13 mouse cellular contexts compared by ENCODE assay signal in genomic region chr2:18219136-18219535, GRCm38 (mm10).
DNase-seq lines count a peak whose midpoint lies in the region; ATAC-seq lines count a peak whose summit lies in the region.
"Had no signal": no experiment of that assay in that cellular context is flagged by ENCODE, and none has a peak within 500 bp of the region (broad histone marks: within the 10 kb centered on the region; RNA-seq: fewer than 3 reads in every experiment).

No protein-coding gene starts in this region.

- ATAC-seq in frontal cortex, adult (ENCODE audit: low TSS enrichment) = peak; percentile 28; the same call in 1 of the 2 replicates
- ATAC-seq in kidney, embryonic 15.5 days (replicated peaks; ENCODE audit: low FRiP score) = no peak
- no peak for ATAC-seq in midbrain, embryonic 11.5 days (ENCODE audit: low FRiP score)
- ATAC-seq: midbrain, embryonic 15.5 days had no signal

- WGBS in kidney, embryonic 15.5 days = 55% methylated on average over 8 of the region's 8 CpGs
- 81% methylated on average over 8 of the region's 8 CpGs for WGBS in midbrain, embryonic 11.5 days

- H3K4me1 ChIP-seq in kidney, embryonic 15.5 days = peaks cover 16% of the 10 kb centered on the region
- no peaks in the 10 kb centered on the region for H3K4me1 ChIP-seq in midbrain, embryonic 11.5 days (ENCODE audit: control insufficient read depth, insufficient read depth, low read length)
- H3K4me1 ChIP-seq: forebrain, embryonic 10.5 days; midbrain, embryonic 15.5 days; neural tube, embryonic 12.5 days had no signal

- H3K4me2 ChIP-seq in kidney, embryonic 15.5 days = no peak overlapping the region
- no peak overlapping the region for H3K4me2 ChIP-seq in midbrain, embryonic 11.5 days
- H3K4me2 ChIP-seq: lung, embryonic 14.5 days; midbrain, embryonic 15.5 days; neural tube, embryonic 12.5 days had no signal

- no peak for DNase-seq in frontal cortex, adult 2 months (ENCODE audit: extremely low spot score in 1 of 2, low spot score in 1 of 2)
- DNase-seq in kidney, postnatal 25 days = no peak
- DNase-seq in cerebellum, postnatal 10 days = peak; percentile 39 to 58
- DNase-seq in heart, postnatal 4 days = peak; percentile 28
- no peak for DNase-seq in adrenal gland, adult 18-20 months (ENCODE audit: low spot score in 2 of 2)
- no peak for DNase-seq in midbrain, embryonic 11.5 days (ENCODE audit: low spot score, missing footprints)
- DNase-seq: lung, embryonic 14.5 days; right cerebral cortex, postnatal 14 days had no signal

- peaks cover 50% of the 10 kb centered on the region for H3K36me3 ChIP-seq in kidney, embryonic 15.5 days
- H3K36me3 ChIP-seq in midbrain, embryonic 11.5 days (ENCODE audit: control insufficient read depth, insufficient read depth, low read length) = peaks cover 10% of the 10 kb centered on the region

- H3K27me3 ChIP-seq in kidney, embryonic 15.5 days = no peaks in the 10 kb centered on the region
- no peaks in the 10 kb centered on the region for H3K27me3 ChIP-seq in midbrain, embryonic 11.5 days (ENCODE audit: control insufficient read depth, insufficient read depth, low read length)
- H3K27me3 ChIP-seq: midbrain, embryonic 15.5 days; neural tube, embryonic 12.5 days had no signal

- H3K27ac ChIP-seq in kidney, embryonic 15.5 days = 0 out of 2 replicates have a peak overlapping the region, but pooled peaks have one; percentile 24
- H3K27ac ChIP-seq in midbrain, embryonic 11.5 days (ENCODE audit: low read depth, low read length) = no peak overlapping the region
- H3K27ac ChIP-seq: forebrain, embryonic 10.5 days; midbrain, embryonic 15.5 days; neural tube, embryonic 12.5 days had no signal

- no peak overlapping the region for H3K4me3 ChIP-seq in kidney, embryonic 15.5 days (replicated peaks)
- H3K4me3 ChIP-seq in midbrain, embryonic 11.5 days (ENCODE audit: low read depth, low read length) = no peak overlapping the region
- H3K4me3 ChIP-seq: forebrain, embryonic 10.5 days; midbrain, embryonic 15.5 days; neural tube, embryonic 12.5 days had no signal

- no peaks in the 10 kb centered on the region for H3K9me3 ChIP-seq in kidney, embryonic 15.5 days (replicated peaks)
- no peaks in the 10 kb centered on the region for H3K9me3 ChIP-seq in midbrain, embryonic 11.5 days (ENCODE audit: control insufficient read depth, low read length)
- H3K9me3 ChIP-seq: forebrain, embryonic 10.5 days; midbrain, embryonic 15.5 days; neural tube, embryonic 12.5 days had no signal

- H3K9ac ChIP-seq in kidney, embryonic 15.5 days = no peak overlapping the region
- no peak overlapping the region for H3K9ac ChIP-seq in midbrain, embryonic 11.5 days (ENCODE audit: low read length)
- H3K9ac ChIP-seq: lung, embryonic 14.5 days; midbrain, embryonic 15.5 days; neural tube, embryonic 12.5 days had no signal

Comparison
In these comparisons a context has a peak if more than half of its experiments do, and no peak if none do; other contexts are left out.
1. DNase-seq: peak in cerebellum, postnatal 10 days (2 of 2) and heart, postnatal 4 days (single experiment); none in frontal cortex, adult 2 months (0 of 2), kidney, postnatal 25 days (0 of 2), adrenal gland, adult 18-20 months (0 of 2) and midbrain, embryonic 11.5 days (single experiment).